Mouse (Mus musculus) thymus, postnatal 0 days (tissue): ENCODE data around the gene Astn1. TPM values are rescaled to one million over a fixed set of nuclear protein-coding genes. Genes with fewer than 3 reads are reported as not detected.

Source experiments
- DNase-seq: peaks from one replicate; pipeline ENCODE4 v3.0.0-alpha.2; 2015; ENCODE audit warnings: low spot score
- polyA plus RNA-seq: library from polyadenylated mRNA; unstranded; fragments of >200 nt; fragmentation: Nextera tagmentation; extraction: Ambion mirVana; gene quantifications from 2 replicates; pipeline ENCODE4 v1.2.1, GENCODE M21; 2015

The Astn1 gene
- polyA plus RNA-seq, 1 experiment from 2014 or later, result 0.07 TPM

DNA sequence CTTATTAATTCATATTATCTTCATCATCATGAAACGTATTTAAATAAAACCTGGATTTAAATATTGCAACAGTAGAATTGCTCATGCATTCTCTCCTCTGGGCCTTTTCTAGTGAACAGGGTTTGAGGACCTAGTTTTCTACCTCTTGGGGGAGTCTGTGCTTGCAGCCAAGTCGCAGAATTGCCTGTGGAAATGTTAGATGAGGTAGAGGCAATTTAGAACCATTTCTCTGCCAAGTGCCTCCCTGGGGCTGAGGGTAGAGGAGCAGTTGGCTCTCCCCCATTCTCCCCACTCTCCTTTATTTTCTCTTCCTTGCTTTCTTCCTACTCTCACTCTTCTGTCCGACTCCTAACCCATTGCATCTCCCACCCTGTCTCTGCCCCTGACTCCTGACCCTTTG lies 49.1 kb downstream of the Astn1 start:
- DNase-seq, result no peak

DNA sequence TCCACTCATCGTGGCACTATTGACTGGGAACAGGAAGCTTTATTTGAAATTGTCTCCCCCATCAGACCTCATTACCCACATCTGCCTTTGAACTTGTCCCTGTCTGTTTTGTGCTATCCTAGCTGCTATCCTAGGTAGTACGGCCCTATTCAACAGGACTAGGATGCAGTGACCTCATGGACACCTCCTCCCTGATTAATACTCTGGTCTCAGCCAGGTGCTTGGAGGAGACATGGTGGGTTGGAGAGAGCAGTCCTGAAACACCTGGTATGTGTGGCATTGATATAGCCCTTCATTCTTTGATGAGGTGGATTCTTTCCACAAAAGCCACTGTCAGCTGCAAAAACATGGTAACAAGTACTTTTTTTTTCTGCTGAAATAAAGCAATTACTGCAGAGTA lies 52.1 kb downstream of the Astn1 start:
- DNase-seq, result no peak

DNA sequence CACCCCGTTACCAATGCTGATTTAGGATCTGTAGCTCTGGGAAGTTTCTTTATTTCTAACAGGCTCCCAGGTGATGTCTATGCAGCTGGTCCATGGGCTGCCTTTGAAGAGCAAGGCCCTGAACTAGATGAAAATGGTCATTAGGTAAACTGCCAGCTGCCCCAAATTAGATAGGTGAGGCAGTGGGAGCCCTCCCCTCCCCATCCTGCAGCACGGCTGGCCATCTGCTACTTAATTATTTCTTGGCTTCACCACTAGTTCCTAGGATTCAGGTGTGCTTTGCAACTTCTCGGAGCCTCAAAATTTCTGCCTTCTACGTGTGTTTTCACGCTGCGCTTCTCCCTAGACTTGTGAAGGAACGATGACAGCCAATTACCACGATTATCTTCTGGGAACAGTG lies 59.4 kb downstream of the Astn1 start:
- DNase-seq, result no peak

DNA sequence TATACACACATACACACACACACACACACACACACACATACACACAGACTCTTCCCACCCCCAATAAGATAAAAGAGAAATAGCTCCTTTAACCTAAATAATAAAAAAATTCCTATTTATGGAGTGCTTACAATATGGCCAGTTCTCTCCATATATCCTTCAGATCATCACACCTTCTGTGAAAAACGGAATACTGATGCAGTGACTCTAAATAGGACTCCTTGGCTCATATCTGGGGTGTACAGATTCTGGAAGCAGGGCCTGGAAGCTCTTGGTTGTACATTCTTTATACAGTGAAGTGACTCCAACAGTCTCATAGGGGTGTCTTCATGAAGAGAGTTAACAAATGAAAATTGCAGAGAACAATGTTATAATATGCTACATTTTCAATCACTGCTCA lies 60.7 kb downstream of the Astn1 start:
- DNase-seq, result no peak

DNA sequence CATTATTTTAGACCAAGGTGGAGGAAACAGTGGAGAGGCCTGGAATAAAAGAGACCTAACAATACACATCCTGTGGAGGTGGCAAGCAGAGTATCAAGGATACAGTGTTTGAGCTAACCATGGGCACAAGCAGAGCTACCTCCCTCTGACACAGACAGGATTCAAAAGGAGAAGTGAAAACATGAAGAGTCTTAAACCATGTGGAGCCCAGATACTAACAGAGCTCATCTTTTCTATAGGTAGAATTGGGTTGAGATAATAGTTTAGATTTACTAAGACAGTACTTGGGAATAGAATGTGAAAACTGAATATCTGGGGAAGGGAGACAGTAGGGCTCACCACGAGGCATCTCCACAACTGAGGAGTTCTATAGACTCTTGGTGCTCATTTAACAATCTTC lies 84.0 kb downstream of the Astn1 start:
- no peak for DNase-seq

DNA sequence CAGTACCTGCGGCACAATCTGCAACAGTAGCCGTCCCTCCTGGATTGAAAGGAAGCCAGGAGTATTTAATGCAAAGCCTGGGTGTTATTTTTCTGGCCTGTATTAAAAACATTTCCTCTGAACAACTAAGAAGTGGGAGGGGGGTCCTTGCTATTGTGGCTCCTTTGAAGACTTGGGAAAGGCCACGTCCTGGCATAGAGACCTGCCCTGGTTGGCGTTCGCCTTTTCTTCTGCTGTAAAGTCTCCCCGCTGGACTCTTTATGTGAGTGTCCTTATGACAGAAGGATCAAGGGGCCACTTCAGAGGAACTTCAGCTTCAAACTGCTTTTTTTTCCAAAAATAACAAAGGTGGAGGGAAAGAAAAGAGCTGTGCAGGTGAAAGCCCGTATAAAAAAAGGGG lies 85.9 kb downstream of the Astn1 start:
- DNase-seq, result no peak

DNA sequence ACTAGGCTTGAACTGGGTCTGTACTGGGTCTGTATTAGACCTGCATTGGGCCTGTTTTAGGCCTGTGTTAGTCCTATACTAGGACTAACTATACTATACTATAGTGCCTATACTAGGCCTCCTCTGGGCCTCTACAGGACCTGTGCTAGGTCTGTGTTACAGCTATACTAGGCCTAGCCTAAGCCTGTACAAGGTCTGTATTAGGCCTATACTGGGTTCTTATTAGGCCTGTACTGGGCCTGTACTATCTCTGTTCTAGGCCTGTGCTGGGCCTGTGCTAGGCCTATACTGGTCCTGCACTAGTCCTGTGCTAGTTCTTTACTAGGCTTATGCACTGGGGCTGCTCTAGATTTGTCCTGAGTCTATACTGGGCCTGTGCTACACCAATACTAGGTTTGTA lies 90.6 kb downstream of the Astn1 start:
- DNase-seq, result no peak

DNA sequence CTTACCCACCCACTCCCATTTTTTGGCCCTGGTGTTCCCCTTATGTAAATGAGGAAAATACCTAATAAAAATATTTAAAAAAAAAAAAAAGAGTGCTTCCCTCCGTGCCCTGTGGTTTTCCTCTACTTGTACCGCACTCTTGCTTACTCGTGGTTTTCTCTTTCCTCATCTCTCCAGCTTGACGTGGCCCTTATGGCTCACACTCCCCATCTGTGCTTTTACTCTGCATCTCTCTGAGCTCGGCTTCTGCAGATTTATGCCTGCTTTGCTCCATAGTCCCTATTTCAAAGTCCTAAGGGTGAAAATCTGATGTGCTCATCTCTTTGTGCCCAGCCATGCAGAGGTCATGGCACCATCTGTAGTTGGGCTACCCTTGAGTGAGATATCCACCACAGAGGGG lies 91.5 kb downstream of the Astn1 start:
- no peak for DNase-seq

DNA sequence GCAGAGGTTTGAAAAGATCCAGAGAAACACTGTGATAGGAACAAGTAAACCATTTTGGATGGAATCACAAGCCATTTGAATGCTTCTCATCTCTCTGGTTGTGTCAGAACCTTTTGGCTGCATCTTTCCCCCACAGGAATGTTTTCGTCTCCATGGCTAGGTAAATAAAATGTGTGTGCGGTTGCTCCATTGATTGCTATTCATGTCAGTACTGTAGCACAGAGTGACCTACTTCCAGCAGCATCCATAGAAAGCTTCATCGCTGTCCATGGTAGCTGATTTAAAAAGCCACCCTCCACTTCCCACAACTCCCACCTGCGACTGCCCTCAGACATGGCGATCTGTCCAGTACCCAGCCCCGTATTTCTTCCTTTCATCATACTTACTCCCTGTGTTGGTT lies 101.9 kb downstream of the Astn1 start:
- DNase-seq, result no peak

DNA sequence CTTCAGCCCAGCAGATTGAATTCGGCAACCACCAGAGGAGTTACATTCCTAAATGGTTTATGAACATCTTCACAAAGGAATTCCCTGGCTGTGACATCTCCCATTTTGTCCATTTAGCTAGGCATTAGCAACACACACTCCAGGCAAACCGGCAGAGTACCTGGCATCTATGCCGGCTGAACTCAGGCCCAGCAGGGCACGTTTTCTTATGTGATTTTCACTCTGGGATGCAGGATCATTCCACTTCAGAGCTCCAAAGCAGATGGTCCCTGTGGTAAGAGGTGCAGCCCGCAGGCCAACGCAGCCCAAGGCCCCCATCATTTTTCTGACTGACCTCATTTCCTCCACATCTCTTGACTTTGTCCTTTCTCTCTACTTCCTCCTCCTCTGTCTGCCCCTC lies 103.2 kb downstream of the Astn1 start:
- DNase-seq, result no peak

DNA sequence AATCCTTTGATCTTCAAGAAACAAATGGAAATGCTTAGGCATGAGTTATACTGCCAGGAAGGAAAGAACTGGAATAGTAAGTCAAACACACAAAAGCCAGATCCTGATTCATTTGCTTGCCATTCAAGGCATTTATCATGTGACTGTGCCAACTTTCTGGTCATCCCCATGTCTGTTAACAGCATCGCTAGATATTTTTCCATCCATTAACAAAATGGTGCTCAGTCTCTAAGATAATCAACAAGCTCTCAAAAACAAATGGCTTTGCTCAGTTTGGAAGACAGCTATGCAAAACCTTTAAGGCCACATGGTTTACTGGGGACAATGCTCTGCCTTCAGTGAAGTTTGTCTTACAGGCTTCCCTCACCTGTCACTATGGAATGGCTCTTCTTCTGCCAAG lies 115.8 kb downstream of the Astn1 start:
- DNase-seq, result no peak

DNA sequence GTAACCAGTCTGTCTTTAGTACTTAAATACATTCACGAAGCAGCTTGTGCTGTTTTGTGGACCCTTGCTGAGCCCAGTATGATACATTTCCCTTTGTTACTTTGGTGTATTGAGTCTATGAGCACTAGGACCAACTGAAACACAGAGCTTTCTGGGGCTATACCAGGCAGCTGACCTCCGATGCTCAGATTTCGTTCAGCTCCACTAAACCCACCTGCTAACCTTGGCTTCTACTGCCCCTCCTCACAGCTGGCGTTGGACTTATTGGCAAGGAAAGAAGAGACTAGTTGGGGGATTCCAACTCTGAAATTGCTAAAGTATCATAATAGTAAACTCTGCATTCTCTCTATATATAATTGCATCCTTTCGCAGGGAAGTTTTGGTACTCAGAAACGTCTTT lies 118.2 kb downstream of the Astn1 start:
- no peak for DNase-seq

DNA sequence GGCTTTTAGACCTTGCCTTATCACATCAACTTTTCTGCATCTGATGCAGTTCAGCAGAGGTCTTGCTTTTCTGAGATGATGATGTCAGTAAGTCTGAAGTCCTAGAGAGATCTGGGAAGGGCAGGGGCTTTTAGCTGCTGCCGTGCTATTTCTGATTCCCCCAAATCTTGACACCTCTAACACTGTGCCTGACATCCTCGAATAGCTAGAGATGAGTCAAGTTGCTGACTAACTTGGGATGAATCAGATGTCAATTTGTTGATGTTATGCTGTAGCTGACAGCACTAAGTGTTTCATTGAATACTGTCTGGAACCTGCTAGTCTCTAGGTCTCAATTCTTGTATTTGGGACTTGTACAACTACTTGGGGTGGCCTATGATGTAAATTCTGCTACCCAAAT lies 121.7 kb downstream of the Astn1 start:
- DNase-seq, result no peak

DNA sequence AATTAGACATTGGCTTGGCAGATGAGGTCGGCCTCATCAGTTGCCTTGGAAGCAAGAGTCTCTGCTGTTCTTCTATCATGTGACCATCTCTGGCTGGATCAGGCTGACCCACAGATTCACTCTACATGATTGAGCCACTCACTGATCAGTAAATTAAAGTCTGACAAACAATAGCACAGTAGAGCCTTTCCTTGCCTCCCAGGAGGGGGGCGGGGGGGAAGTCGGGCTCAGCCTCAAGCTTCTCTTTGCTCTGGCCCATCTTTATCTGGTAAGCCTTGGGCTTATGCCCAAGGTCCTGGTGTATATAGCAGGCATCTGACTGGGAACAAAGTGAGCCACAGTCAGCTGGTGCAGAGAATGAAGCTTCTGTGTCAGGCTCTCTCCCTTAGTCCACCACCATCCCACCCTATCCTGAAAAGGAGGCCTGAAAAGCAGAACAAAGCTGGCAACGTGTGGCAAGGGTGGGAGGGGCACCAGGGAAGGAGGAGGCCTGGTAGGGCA lies 127.5 kb downstream of the Astn1 start:
- DNase-seq, result no peak

DNA sequence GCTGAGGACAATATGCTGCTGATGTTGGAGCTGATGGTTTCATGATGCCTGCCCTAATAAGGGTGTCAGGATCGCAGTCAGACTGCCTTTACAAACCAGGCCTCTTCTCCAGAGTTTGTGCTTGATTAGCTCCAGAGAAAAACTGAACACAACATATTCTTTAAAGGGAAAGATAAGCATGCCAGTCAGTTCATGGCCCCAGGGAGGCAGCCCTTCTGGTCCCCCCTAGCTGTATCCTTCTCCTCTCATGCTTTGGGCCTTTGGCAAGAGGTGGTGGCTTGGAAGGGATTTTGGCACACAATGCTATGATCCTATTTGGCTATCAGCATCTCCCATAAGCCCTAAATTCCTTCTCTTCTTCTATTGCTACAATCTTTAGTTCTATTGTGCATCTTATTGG lies 128.1 kb downstream of the Astn1 start:
- no peak for DNase-seq

DNA sequence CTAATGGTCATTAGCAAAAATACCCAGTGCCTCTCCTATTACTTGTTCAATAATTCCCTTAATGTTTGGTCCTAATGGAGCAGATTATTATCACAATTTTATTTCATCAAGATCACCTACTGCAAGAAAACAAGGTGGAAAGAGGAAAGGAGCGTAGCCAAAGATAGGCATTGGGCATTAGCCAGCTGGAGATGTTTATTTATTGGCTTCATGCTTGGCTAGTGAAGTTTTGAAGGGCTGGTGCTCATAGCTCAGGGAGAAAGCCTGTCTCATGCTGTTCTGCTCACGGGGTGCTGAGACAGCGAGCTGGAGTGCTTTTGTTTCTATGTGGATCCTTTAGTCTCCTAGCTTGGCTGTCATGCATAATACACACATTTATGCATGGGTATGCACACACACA lies 131.2 kb downstream of the Astn1 start:
- no peak for DNase-seq

DNA sequence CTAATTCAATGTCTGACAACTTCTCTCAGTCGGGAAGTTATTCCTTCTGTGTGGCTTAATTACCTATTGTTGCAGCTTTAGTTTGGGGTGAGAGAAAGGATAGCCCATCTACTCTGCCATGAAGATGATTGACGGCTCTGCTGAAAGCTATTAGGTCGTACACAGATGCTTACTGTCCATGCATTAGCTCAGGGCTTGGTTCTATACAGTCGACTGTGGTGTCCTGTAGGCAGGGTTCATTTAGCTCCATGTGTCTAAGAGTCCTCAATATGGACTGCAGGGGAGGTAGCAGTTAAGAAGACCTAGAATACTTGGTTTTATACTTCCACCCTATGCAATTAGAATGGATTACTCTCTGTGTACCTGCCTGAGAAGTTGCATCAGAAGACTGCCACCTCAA lies 138.1 kb downstream of the Astn1 start:
- DNase-seq, result no peak

DNA sequence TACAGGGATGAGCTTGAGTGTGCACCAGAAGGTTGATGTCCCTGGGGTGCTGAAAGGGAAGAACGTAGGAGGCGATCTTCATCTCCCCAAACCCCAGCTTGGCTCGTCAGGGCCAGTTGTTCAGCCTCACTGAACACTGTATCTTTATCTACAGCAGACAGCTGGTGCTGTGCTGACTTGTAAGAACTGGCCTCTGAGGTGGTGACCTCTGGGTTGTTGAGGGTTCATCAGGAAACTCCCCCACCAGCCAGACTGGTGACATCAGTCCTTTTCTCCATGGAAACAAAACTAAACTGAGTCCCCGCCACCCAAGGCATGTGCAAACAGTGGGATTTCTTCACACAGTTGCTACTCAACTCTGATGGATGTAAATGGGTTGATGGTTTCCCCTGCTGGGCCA lies 138.9 kb downstream of the Astn1 start:
- DNase-seq, result no peak

DNA sequence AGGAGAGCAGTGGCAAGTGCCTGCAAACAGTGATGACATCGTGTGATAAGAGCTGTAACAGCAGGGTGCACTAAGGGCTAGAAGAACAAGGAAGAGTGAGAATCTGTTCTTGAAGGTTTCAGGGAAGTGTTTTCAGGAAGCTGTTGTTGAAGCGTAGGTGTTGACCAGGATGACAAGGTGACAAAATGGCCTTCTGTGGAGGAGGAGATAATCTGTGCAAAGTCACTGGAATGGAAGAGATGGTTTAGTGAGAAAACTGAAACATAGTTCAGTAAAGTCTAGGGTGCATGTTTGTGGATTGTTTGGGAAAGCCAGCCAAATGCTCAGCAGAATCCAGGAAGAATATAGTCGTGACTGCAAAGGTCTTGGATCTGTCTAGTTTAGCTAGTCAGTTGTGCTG lies 145.5 kb downstream of the Astn1 start:
- DNase-seq, result no peak

DNA sequence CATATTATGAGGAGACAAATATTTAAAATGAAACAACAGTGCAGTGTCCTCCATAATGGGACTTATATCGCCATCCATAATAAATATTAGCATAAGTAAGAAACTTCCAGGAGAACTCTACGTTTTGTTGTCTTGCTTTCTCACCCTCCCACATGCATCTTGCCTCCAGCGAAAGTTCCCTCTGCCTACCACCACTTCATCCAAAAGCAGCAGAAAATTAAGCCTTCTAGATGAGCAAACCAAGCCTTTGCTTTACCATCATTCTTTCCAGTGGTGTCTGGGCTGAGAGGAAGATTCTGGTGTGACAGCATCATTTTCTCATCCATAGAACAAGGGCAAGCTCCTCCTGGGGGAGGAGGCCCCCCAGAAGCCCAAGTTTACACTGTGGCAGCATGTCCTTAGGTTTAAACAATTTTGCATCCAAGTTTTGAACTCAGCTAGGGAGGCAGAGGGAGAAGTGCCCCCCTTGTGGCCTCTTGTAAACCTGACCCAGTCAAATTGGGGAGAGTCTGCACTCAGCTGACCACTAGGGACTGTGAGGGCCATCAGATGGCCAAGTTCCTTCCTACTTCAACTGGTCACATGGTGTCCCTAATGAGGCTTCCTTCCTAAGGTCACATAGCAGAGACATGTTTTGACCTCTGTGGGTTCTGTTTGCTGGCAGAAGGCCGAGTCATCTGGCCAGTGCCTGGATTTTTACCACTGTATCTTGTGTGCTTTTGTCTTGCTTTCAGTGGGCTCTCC lies 147.2 kb downstream of the Astn1 start:
- no peak for DNase-seq

DNA sequence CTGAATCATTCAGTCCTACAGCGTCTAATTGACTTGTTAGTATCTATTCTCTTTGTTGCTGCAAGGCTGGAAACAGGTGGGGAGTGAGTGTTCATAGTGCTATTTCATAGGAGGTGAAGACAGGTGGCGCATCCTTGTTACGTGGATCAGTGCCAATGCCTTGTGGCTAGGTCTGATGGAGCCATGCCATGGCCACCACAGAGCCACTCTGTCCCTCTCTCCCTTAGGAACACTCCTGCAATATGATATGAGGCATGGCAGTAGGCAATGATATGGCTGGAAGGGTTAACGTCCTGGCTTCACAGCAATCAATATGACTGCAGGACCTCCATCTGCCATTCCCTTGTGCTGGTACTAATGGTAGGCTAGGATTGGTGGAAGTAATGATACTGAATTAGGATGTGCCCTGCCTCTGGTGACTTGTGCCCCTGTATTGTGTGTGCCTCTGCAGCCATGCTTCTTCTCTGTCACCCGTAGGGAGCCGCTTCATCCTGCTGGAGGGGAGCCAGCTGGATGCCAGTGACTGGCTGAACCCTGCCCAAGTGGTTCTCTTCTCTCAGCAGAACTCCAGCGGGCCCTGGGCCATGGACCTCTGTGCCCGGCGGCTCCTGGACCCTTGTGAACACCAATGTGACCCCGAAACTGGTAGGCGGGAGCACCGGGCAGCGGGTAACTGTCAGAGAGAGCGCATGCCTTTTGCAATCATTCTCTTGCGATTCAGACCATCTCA lies 148.6 kb downstream of the Astn1 start:
- no peak for DNase-seq

DNA sequence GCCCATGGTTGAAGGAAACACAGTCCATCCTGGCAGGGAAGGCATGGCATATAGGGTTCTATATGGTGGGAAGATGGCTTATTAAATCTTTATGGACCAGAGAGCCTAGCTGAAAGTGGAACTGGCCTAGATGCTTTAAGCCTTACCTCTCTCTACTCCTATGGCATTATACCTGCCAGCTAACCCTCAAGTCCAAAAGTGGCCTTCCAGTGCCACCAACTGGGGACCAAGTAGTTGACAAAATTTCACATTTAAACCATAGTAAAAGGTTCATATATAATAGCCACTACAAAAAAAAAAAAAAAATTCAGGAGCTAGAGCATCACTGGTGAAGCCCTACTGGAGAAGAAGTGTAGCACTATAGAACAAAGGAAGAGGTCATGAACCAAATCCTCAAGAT lies 150.0 kb downstream of the Astn1 start:
- DNase-seq, result no peak

DNA sequence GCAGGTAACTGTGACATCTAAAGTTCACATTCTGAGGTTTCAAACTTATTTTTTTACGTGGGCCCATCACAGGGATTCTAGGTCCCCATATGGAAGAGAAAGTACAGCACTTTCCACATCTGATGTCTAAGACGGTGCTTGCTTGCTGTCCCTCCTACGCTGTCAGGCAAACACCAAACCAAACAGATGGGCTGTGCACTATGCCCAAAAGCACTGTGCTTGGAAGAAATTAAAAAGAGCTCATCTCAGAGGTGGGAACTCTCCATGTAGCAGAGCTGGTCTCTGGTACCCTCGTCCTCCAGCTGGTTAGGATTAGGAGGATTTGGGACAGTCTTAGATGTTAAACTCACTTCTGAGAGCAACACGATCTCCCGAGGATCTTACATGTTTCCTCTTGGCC lies 150.6 kb downstream of the Astn1 start:
- DNase-seq, result no peak
